Mouse (Mus musculus): ENCODE results near the gene Greb1.

DNA sequence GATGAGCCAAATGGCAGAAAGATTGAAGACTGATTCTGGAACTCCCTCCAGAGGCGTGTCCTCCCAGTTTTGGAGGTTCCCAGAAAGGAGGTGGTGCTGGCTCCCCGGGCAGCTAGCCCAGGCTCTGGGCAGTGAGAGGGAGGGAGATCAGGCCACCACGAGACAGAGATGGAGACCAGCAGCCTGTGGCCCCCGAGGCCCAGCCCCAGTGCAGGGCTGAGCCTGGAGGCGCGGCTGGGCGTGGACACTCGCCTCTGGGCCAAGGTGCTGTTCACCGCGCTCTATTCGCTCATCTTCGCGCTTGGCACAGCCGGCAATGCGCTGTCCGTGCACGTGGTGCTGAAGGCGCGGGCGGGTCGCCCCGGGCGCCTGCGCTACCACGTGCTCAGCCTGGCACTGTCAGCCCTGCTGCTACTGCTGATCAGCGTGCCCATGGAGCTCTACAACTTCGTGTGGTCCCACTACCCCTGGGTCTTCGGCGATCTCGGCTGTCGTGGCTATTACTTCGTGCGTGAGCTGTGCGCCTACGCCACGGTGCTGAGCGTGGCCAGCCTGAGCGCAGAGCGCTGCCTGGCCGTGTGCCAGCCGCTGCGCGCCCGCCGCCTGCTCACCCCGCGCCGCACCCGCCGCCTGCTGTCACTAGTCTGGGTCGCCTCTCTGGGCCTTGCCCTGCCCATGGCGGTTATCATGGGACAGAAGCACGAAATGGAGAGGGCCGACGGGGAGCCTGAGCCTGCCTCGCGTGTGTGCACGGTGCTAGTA lies 147.2 kb downstream of the Greb1 start, which contains the start of gene Ntsr2:
- TF ChIP-seq CTCF (IDR thresholded peaks at IDR 0.05; ENCODE audit: extremely low read depth, insufficient read depth, low read length) (no peak), POLR2A (IDR thresholded peaks at IDR 0.05; ENCODE audit: extremely low read depth, insufficient read depth, low read length) (no peak)

All from cortical plate, adult 2 months (tissue).